Mouse (Mus musculus) embryonic facial prominence, embryonic 14.5 days (tissue): Measurements from ENCODE around the gene Arhgef3. TPM values are rescaled to one million over a fixed set of nuclear protein-coding genes. Genes with fewer than 3 reads are reported as not detected.

Experiments used
- ATAC-seq: fragments of 200-750 bp; cut with Nextera tagmentation; 2 replicates; pipeline ENCODE4 v1.8.0; 2017; ENCODE audit warnings: low read depth, moderate number of reproducible peaks, moderate TSS enrichment
- DNase-seq: peaks from one replicate; pipeline ENCODE4 v3.0.0-alpha.2; 2015; ENCODE audit warnings: low spot score
- H3K27ac ChIP-seq: fragments of 300-500 bp; sonication (generic); replicated peaks from 2 replicates; pipeline ENCODE4 v1.5.1; 2014; ENCODE audit warnings: low read depth, mild to moderate bottlenecking, low read length, moderate library complexity
- H3K27me3 ChIP-seq: fragments of 300-500 bp; sonication (generic); replicated peaks from 2 replicates; pipeline ENCODE4 v1.6.1; 2014; ENCODE audit warnings: low read length; ENCODE audit not compliant: control insufficient read depth, insufficient read depth
- H3K36me3 ChIP-seq: fragments of 300-500 bp; sonication (generic); 2 replicates; pipeline ENCODE4 v1.6.1; 2014; ENCODE audit warnings: low read length, mixed read lengths; ENCODE audit not compliant: control insufficient read depth, insufficient read depth
- H3K4me1 ChIP-seq: fragments of 300-500 bp; sonication (generic); 2 replicates; pipeline ENCODE4 v1.6.1; 2014; ENCODE audit warnings: antibody characterized with exemption, low read length; ENCODE audit not compliant: control insufficient read depth, insufficient read depth
- H3K4me2 ChIP-seq: fragments of 300-500 bp; sonication (generic); 2 replicates; pipeline ENCODE4 v1.6.1; 2014; ENCODE audit warnings: low read depth, mild to moderate bottlenecking, low read length, moderate library complexity, mixed read lengths
- H3K4me3 ChIP-seq: fragments of 300-500 bp; sonication (generic); 2 replicates; pipeline ENCODE4 v1.5.1; 2014; ENCODE audit warnings: low read depth, mild to moderate bottlenecking, low read length
- H3K9ac ChIP-seq: fragments of 300-500 bp; sonication (generic); 2 replicates; pipeline ENCODE4 v1.6.1; 2014; ENCODE audit warnings: low read depth, mild to moderate bottlenecking, low read length, moderate library complexity, mixed read lengths
- H3K9me3 ChIP-seq: fragments of 300-500 bp; sonication (generic); 2 replicates; pipeline ENCODE4 v1.6.1; 2016; ENCODE audit warnings: low read length; ENCODE audit not compliant: control insufficient read depth
- WGBS: fragments of 180-500 bp; shearing (Covaris S2); extraction: QIAGEN DNeasy Blood & Tissue Kit; methylation state at CpG from one replicate; pipeline ENCODE4 v1.1.7; 2014; 5-methylcytosine and 5-hydroxymethylcytosine counted together
- microRNA-seq: library from miRNA; unstranded; fragments of <30 nt; microRNA quantifications from one replicate; pipeline ENCODE4, GENCODE M21; 2016; ENCODE audit warnings: borderline number of aligned reads
- polyA plus RNA-seq: library from polyadenylated mRNA; unstranded; fragments of >200 nt; fragmentation: Nextera tagmentation; extraction: Ambion mirVana; gene quantifications from 2 replicates; pipeline ENCODE4 v1.2.1, GENCODE M21; 2014

Arhgef3 gene
- polyA plus RNA-seq, 1 experiment from 2014 or later, result 15.3 TPM

DNA sequence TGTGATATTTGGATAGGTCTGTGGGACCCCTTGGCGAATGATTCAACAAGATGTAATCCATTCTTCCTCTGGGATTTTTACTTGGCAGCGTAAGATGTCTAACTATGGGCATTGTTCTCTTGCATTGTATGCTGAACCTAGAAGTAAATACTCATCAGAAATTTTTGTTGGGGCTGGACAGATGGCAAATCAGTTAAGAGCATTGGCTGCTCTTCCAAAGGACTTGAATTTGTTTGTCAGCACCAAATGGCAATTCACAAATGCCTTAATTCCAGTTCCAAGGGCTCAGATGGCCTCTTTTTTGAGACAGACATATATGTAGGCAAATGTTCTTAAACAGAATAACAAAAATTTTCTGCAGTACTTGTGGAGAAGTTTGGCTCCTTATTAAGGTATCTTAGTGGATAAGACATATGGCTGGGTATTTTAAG lies 330.2 kb downstream of the Arhgef3 start:
- 89% methylated on average over 2 of the region's 2 CpGs for WGBS
- no peak for ATAC-seq

DNA sequence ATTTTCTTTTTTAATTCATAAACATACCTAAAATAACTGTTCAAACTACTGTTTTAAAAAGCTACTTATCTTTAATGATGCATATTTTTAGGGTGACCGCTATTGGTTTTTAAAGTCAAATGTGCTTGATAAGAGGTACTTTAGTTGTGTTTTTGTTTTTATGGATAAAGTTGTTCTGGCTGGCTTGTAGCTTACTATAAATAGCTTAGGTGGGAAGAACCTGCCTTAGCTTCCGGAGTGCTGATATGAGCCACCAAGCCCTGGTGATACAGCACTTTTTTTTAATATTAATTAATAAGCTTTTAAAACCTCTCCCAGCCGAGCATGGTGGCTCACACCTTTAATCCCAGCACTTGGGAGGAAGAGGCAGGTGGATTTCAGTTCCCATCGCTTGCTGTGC lies 332.3 kb downstream of the Arhgef3 start:
- 92% methylated on average over 4 of the region's 4 CpGs for WGBS
- no peaks in the 10 kb centered on the region for H3K4me1 ChIP-seq
- peaks cover 66% of the 10 kb centered on the region for H3K36me3 ChIP-seq

More for the DNA sequence above, 330.2 kb downstream of the Arhgef3 start:
- Histone ChIP-seq H3K4me2 (no peak overlapping the region), H3K27ac (no peak overlapping the region), H3K27me3 (no peaks in the 10 kb centered on the region), H3K9ac (no peak overlapping the region), H3K9me3 (no peaks in the 10 kb centered on the region), H3K36me3 (peaks cover 68% of the 10 kb centered on the region), H3K4me1 (no peaks in the 10 kb centered on the region), H3K4me3 (no peak overlapping the region)
- DNase-seq, result no peak

More for the DNA sequence above, 332.3 kb downstream of the Arhgef3 start:
- Histone ChIP-seq H3K4me2 (no peak overlapping the region), H3K4me3 (no peak overlapping the region), H3K9ac (no peak overlapping the region), H3K27me3 (no peaks in the 10 kb centered on the region), H3K27ac (no peak overlapping the region), H3K9me3 (no peaks in the 10 kb centered on the region)
- ATAC-seq, result no peak
- no peak for DNase-seq

Small RNA genes within 50 kb of the gene (microRNA-seq; reads per million reads assigned to microRNA genes)
- not detected for gene Gm23633

Other genes with a start within 250 kb of the Arhgef3 start
- gene Asb14, start 220.3 kb upstream of the Arhgef3 start, polyA plus RNA-seq, result 0.54 and 0.55 TPM in 2 replicates
- gene Appl1, start 143.7 kb upstream of the Arhgef3 start, polyA plus RNA-seq, result 48.6 and 50.8 TPM in 2 replicates
- 0.19 TPM in 1 of 2 replicates, not detected in the other for gene Hesx1, start 120.5 kb upstream of the Arhgef3 start, polyA plus RNA-seq
- 4.9 and 5.7 TPM in 2 replicates for gene Il17rd, start 76.0 kb upstream of the Arhgef3 start, polyA plus RNA-seq